Mouse (Mus musculus) right cerebral cortex, postnatal 36 days (tissue): Measurements from ENCODE around the gene Pla2g6.

Experiments used
- DNase-seq, 2 experiments: peaks; one replicate each; pipeline ENCODE4 v3.0.0; 2022; ENCODE audit warnings: low spot score in 2 of 2, mixed read lengths in 1 of 2

Gene Pla2g6

DNA sequence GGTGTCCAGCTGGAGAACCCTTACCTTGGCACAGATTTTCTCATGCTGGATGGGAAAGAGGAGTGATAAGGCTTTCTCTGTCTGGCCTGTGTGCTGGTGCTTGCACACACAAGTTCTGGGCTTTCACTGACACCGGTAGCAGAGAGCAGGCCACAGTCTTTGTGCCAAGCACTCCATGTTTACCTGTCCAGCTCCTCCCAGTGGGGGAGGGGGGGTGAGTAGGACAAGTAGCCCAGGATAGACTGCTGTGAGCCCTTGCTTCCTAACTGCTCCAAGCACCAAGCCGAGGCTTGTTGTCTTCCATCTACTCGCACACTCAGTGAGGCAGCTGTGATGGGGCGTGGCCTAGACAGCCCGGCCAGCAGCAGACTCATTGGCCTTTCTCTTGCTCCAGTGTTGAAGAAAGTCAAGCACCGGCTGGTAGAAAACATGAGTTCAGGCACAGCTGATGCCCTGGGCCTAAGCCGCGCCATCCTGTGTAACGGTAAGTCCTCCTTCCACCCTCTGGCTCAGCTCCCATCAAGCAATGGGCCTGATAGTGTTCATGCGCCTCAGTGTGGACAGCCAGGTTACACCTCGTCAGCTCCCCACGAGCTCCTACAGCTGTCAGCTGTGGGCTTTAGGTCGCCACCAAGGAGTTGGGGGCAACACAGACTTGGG is 85.5 kb downstream of the Pla2g6 start:
- no peak for DNase-seq

DNA sequence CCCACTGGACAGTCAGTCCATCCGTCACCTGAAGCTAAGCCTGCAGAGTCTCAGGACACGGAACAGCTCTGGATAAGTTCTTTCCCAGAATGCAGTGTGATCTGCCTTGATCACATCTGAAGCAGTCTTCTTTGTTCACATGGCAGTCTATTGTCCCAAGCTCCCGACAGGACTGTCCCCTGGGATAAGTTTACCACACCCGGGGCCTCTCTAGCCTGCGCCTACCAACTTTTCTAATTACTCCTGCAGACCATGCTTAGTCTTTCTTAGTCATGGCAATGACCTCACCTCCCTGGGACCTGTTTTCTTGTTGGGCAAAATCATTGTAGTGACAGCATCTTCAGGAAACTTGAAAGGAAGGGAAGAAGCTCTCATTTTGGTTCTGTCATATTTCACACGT is 90.2 kb downstream of the Pla2g6 start:
- DNase-seq = no peak
